Mouse (Mus musculus) bone marrow macrophage, adult 2 months (primary cell): Measurements from ENCODE around the gene Wasf1.

ENCODE experiments used
- CTCF ChIP-seq: IDR thresholded peaks from 2 replicates; pipeline ENCODE4 v1.5.1; 2012; ENCODE audit warnings: low read depth, mild to moderate bottlenecking, low read length, moderate library complexity
- POLR2A ChIP-seq: IDR thresholded peaks from 2 replicates; pipeline ENCODE4 v1.6.1; 2012; ENCODE audit warnings: mild to moderate bottlenecking, low read depth, low read length, borderline replicate concordance

DNA sequence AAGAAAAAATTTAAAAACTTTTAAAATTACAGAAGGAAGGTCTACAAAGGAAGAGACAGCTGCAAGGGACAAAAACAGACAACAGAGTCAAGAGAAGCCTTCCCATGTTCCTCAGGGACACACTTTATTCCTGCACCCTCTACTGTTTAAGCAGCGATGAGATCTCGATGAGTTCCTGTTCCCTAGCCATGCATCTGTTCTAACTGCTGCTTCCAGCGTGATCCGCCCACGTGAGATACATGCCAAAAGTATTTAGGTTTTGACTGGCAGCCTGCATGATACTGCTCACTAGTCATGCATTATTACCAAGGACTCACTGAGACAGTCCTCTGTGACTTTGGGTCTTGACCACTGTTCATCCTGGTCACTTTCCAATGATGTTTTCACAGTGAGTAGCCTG is 72.9 kb downstream of the Wasf1 start:
- TF ChIP-seq CTCF (no peak), POLR2A (no peak)
